Mouse (Mus musculus) CD4-positive, CD25-positive, alpha-beta regulatory T cell, adult 4 months (primary cell): Measurements from ENCODE around the gene Ifna7. TPM values are rescaled to one million over a fixed set of nuclear protein-coding genes. Genes with fewer than 3 reads are reported as not detected.

Experiments used
- ATAC-seq: one replicate; pipeline ENCODE4 v1.8.0; 2017
- polyA plus RNA-seq, 2 experiments: library from polyadenylated mRNA; unstranded; fragments of 100-300 nt; shearing (Covaris generic); gene quantifications; one replicate each; pipeline ENCODE4 v1.2.1; 2017

The Ifna7 gene
- polyA plus RNA-seq, 2 experiments from 2014 or later = not detected

GRCm38 (mm10) chr4:88841438-88841911 is 25.4 kb downstream of the Ifna7 start, which contains the start of gene Ifna4:
TSS of gene Ifna4 (plus strand) at chr4:88841861.
- ATAC-seq = no peak

- peak; percentile 71 for ATAC-seq
These were observed 29.3 kb downstream of the Ifna7 start for GRCm38 (mm10) chr4:88845334-88845733.

GRCm38 (mm10) chr4:88849698-88850097 is 33.7 kb downstream of the Ifna7 start, which contains the start of gene Ifna1:
TSS of gene Ifna1 (plus strand) at chr4:88850087.
- no peak for ATAC-seq

- no peak for ATAC-seq
These were observed 35.2 kb downstream of the Ifna7 start for GRCm38 (mm10) chr4:88851026-88851763.

DNA sequence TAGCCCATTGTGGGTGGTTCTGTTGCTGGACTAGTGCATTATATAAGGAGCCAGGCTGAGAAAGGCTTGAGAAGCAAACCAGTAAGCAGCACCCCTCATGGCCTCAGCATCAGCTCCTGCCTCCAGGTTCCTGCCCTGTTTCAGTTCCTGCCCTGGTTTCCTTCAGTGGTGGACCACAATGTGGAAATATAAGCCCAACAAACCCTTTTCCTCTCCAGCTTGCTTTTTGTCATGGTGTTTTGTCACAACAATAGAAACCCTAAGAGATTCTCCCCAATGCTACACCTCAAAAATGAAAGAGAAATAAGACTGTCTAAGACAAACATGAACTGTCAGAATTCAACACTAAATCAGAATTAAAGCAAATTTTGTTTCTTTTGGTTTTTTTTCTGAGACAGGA is 43.2 kb downstream of the Ifna7 start:
- ATAC-seq = no peak

GRCm38 (mm10) chr4:88863309-88863708 is 47.3 kb downstream of the Ifna7 start:
- ATAC-seq = no peak

- peak; percentile 85 for ATAC-seq
These were observed 48.6 kb downstream of the Ifna7 start for GRCm38 (mm10) chr4:88864599-88864998.

DNA sequence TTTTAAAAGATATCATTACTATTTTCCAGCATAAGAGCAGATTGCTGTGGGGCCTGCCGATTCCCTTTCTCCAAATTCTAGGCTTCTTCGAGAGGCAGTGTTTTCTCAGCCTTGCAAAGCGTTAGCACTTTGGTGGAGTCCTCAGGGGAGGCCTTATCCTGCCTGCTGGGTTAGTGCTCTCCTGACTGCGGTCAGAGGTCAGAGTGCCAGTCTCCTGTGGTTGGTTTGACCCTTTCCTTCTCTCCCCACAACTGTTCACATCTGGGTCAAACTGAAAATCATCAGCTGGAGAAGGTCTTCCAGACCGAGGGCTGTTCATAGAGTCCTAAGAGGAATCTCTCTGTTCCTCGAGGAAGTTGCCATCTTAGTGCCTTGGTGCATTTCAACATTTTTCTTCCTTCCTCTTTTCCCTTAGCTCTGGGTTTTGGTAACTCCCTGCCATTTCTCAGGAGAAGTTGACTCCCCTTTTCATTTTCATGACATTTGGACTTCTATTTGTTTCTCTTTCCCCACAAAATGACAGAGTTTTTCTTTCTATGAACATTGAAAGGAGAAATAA is 49.1 kb downstream of the Ifna7 start:
- peak; percentile 3 for ATAC-seq

Other genes with a start within 250 kb of the Ifna7 start
- gene Ifna14, start 244.4 kb upstream of the Ifna7 start, polyA plus RNA-seq = not detected
- not detected for gene Ifna9, start 223.8 kb upstream of the Ifna7 start, polyA plus RNA-seq
- not detected for gene Ifna12, start 212.9 kb upstream of the Ifna7 start, polyA plus RNA-seq
- gene C87499, start 181.8 kb upstream of the Ifna7 start, polyA plus RNA-seq = not detected
- under 1 TPM in 1 of 2 experiments, not detected in 1; 0.40 TPM for gene Ifna13, start 171.8 kb upstream of the Ifna7 start, polyA plus RNA-seq
- not detected for gene Ifna16, start 139.3 kb upstream of the Ifna7 start, polyA plus RNA-seq
- not detected for gene Ifna2, start 132.3 kb upstream of the Ifna7 start, polyA plus RNA-seq
- gene Ifnab, start 124.9 kb upstream of the Ifna7 start, polyA plus RNA-seq = not detected
- not detected for gene Gm26566, start 94.4 kb upstream of the Ifna7 start, polyA plus RNA-seq
- 10 to 100 TPM; 27.3 to 43.0 TPM for gene Klhl9, start 93.8 kb upstream of the Ifna7 start, polyA plus RNA-seq
- gene Gm13271, start 61.4 kb upstream of the Ifna7 start, polyA plus RNA-seq = not detected
- gene Gm13283, start 56.1 kb upstream of the Ifna7 start, polyA plus RNA-seq = under 1 TPM in 1 of 2 experiments, not detected in 1; 0.28 TPM
- not detected for gene Gm13290, start 42.4 kb upstream of the Ifna7 start, polyA plus RNA-seq
- gene Gm13289, start 39.3 kb upstream of the Ifna7 start, polyA plus RNA-seq = not detected
- not detected for gene Gm13272, start 36.4 kb upstream of the Ifna7 start, polyA plus RNA-seq
- under 1 TPM in 1 of 2 experiments, not detected in 1; 0.79 TPM for gene Ifnz, start 34.1 kb upstream of the Ifna7 start, polyA plus RNA-seq
- gene Gm13276, start 30.5 kb upstream of the Ifna7 start, polyA plus RNA-seq = not detected
- gene Gm13277, start 27.6 kb upstream of the Ifna7 start, polyA plus RNA-seq = not detected
- gene Gm13278, start 24.7 kb upstream of the Ifna7 start, polyA plus RNA-seq = not detected
- not detected for gene Gm13275, start 21.7 kb upstream of the Ifna7 start, polyA plus RNA-seq
- gene Gm13279, start 18.8 kb upstream of the Ifna7 start, polyA plus RNA-seq = not detected
- gene Gm13285, start 16.6 kb upstream of the Ifna7 start, polyA plus RNA-seq = not detected
- not detected for gene Gm13287, start 13.0 kb upstream of the Ifna7 start, polyA plus RNA-seq
- not detected for gene Gm13288, start 10.7 kb upstream of the Ifna7 start, polyA plus RNA-seq
- not detected for gene Ifna11, start 3.7 kb downstream of the Ifna7 start, polyA plus RNA-seq
- gene Ifna6, start 11.2 kb downstream of the Ifna7 start, polyA plus RNA-seq = not detected
- not detected for gene Ifna5, start 19.3 kb downstream of the Ifna7 start, polyA plus RNA-seq
- not detected for gene Ifna4, start 25.6 kb downstream of the Ifna7 start, polyA plus RNA-seq
- gene Ifna1, start 33.9 kb downstream of the Ifna7 start, polyA plus RNA-seq = not detected
- not detected for gene Ifne, start 64.0 kb downstream of the Ifna7 start, polyA plus RNA-seq